Mouse (Mus musculus): ENCODE measurements around the gene Tekt4. TPM values are rescaled to one million over a fixed set of nuclear protein-coding genes. Genes with fewer than 3 reads are reported as not detected.

The Tekt4 gene
- polyA plus RNA-seq, 1 experiment: 0.15 TPM

DNA sequence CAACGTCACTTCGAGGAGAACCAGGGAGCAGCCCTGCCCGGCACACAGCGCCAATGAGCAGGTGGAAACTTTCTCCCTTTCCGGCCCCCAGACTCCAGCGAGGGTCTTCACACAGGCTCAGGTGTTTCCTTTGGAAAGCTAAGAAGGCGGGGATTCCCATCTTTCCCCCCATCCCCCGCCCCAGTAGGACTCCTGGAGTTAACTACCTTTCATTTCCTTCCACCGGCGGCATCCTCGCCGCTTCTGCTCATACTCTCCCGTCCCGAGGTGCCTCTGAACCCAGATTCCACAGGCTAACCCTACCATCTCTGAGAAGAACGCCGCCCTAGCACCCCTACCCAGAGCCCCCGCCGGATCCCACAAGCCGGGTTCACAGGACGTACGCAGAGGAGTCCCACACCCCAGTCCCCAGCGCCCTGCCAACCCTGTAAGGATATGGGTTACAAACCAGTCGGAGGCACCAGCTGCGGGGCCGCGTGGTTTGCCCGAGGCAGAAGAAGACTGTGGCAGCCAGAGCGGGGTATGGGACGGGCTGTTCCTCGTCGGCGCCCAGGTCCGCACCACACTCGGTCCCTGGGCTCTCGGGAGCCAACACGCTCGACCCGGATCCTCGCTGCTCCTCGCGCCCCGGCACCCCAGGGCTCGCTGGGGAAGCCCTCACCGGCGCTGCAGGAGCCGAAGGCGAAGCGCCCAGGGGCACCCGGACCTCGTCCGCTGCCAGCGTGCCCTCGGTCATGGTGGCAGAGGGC is 21.8 kb upstream of the Tekt4 start:
- DNase-seq (ENCODE audit: low spot score): no peak

DNA sequence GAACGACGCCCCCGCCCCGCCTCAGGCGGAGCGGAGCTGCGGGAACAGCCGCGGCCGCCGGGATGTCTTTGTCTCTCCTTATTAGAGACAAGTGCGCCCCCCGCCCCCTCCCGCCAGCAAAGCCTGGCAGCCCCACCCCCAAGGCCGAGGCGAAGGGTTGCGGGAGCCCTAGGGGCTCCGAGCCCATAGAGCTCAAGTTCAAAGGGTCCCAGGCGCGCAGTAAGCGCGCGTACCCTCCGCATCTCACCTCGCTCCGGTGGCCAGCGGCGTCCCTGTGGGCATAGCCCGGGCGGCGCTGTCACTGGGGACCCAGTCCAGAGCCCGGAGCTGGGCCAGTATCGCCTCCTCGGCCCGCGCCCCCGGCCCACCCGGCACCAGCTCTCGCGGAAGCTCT is 21.2 kb upstream of the Tekt4 start:
- DNase-seq (ENCODE audit: low spot score): no peak

DNA sequence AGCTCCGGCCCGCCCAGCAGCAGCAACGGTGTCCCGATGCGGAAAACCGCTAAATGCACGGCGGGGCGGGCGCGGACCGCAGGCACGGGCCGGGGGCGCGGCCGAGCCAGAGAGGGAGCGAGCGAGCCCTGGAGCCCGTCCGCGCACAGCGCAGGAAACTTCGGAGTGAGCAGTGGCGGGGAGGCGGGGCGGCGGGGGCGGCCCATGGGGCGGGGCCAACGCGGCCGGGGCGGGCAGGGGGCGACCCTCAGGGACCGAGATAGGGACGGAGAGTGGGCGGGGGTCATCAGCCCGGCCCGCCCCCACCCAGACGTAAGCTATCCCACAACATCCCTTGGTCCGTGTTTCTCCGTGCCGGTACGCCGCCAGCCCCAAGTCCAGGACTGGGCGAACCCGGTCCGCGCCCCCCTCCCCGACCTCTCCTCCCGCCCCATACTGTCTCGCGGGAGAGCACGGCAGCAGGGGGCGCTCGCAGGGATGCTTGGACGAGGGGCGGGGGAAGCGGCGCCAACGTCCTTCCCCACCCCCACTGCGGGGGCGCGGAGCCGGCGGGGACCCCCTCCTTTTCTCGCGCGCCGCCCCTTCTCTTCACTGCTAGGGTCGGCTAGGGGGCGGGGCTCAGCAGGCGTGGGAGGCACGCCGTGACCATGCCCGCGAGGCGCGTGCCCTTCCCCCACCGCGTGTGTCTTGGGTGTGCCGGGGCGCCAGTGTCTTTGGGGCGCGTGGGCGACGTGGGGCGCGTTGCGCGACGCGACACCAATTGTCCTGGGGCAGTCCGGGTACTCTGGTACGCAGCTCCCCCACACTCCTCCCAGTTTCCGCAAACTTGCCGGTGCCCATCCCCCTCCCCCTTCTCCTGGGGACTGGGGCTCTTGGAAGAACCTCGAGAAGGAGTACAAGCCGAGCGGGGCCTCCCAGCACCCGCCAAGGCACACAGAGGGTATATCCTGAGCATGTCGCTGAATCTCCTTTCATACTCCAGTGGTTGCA is 20.5 kb upstream of the Tekt4 start, which contains the start of gene Cacna1h:
TSS of gene Cacna1h (minus strand) at position 167 of the 990 bp plus-strand sequence.
- DNase-seq (ENCODE audit: low spot score): peak; percentile 54

DNA sequence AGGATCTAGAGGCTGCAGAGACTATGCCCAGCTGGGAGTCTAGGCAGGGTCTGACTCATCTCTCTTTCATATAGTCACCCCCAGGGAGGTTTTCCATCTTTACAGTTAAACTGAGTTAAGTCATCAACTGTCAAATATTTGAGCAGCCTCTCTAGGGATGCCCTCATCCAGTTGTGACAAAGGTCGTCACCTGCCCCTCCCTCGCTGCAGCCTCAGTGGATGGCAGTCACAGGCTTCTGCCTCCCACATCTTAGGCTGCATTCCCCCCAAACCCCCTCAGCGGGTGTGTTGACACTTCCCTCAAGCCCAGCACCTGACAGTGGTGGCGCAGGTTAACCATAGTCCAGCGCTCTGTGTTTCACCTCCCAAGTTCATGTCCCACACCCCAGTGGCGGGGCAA is 13.0 kb upstream of the Tekt4 start:
- DNase-seq (ENCODE audit: low spot score): no peak

DNA sequence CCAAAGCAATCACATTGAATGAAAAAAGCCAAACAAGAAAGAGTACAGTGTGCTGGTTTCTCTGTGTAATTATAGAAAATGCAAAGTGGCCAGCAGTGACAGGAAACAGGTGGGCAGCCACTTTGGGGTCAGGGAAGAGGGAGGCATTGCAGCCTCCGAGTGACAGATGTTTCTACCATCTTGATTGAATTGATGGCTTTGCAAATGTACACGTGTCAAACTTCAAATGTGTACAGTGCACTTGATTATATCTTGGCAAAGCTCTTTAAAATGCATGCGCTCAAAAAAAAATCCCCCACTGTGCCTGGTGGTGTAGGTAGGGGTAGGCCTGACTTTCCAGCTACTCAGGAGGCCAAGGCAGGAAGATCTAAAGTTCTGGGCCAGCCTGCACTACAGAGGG is 11.5 kb upstream of the Tekt4 start:
- no peak for DNase-seq (ENCODE audit: low spot score)

DNA sequence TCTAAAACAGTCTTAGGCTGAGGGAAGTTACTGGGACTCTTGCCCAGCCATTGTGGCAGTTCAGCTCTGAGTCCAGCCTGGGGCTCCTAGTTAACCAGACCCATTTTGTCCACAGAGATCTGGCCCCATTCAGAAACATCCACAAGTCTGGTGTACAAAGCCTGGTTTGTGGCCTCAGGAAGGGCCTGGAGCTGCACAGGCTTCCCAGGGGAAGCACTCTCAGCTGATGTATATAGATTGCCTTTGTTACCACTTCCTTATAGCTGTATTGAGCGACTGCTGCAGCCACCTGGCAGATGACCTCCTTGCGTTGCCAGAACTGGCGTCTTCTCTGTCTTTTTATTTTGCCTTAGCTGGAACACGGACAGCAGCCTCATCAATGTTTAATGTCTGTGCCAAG is 9.3 kb upstream of the Tekt4 start:
- DNase-seq (ENCODE audit: low spot score): no peak

DNA sequence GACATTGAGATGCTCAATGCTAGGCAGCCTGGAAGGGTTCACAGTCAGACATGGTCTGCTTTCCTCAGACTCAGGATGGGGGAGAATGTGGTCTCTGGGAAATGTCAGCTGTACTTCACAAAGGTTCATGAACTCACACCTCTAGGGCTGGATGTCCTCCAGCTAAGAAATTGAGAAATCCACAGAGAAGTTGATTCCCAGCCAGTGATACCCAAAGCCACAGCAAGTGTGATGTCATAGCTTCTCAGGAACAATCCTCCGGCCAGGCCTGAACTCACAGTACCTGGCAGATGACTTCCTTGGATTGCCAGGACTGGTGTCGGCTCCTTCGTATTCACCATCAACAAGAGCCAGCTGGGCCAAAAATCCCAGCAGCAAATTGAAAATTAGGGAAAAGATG is 8.6 kb upstream of the Tekt4 start:
- DNase-seq (ENCODE audit: low spot score): no peak

DNA sequence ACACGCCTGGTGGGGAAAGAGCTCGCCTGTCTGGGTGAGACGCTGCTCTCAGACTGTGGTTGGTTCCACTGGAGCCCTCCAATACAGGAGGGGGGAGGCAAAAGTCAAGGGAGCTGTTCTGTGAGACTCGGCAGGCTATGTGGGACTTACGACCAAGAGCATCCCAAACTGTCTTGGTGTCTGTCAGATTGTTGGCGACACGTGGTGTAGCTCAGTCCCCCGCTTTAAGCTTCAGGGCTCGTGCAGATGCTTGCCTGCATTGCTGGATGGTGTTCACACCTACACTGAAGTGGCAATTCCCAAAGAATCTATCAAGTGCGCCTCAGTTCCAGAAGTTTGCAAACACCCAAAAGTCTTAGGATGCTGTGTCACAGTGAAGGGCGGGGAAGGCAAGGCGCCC is 6.5 kb upstream of the Tekt4 start:
- no peak for DNase-seq (ENCODE audit: low spot score)

DNA sequence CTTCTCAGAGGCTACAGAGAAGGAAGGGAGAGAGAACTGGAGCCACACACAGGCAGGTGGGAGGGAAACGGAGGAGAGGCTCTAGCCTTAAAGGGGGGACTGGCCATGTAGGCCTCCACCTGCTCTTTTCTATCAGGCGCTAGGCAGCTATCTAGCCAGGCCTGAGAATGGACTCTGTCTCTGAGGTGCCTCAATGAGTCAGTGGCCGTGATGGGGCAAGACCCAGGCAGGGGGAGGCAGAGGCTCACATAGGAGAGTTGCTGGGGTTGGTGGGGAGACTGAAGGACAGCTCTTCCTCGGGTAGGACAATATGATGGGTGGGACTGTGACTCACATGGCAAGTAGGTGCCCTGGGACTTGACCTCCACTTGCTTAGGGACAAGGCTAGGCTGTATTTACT is 4.1 kb upstream of the Tekt4 start:
- DNase-seq (ENCODE audit: low spot score): no peak

DNA sequence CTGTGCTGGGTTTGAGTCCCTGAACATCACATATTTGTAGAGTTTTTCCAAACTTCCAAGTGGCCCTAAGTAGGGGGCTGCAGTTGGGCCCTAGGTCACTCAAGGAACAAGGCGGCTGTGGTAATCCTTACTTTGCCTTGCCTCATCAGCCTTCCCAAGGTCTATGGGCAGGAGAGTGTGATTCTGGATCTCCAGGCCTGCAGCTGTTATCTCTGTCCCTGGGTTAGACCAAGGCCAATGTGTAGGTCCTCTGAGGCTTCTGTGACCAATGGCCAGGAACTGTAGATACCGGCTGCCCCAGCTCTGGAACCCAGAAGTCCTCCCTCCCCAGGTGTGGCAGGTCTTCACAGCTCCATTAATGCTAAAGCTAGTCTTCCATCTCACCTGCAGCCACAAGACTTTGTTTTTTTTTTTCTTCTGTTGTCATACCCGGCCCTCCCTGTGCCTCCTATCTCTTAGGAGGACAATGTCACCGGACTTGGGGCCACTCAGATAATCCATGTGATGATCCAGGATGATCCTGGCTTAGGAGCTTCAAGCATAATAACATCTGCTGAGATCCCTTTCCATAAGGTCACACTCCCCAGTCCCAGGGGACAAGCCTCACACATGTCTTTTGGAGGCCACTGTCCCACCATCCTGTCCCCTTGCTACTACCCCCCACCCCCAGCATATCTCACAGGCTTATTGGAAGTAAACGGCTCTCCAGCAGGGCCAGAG is 2.0 kb upstream of the Tekt4 start:
- DNase-seq (ENCODE audit: low spot score): no peak

DNA sequence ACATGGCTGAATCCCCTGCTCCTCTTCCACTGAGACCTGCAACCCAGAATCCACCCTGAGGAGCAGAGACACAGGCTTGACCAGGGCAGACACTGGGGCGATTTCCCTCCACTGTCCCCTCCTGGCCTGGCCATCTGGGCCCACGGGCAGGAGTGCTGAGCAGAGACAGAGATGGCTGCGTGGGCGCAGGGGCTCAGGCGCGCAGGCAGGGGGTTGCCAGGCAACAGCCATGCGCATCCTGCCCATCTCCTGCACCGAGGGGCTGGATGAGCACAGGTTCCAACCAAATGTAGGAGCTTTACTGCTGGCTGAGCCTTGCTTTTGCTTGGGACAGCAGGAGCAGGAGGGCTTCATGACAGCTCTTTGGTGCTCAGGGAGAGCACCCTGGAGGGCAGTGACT is 2.1 kb downstream of the Tekt4 start:
- DNase-seq (ENCODE audit: low spot score): no peak

DNA sequence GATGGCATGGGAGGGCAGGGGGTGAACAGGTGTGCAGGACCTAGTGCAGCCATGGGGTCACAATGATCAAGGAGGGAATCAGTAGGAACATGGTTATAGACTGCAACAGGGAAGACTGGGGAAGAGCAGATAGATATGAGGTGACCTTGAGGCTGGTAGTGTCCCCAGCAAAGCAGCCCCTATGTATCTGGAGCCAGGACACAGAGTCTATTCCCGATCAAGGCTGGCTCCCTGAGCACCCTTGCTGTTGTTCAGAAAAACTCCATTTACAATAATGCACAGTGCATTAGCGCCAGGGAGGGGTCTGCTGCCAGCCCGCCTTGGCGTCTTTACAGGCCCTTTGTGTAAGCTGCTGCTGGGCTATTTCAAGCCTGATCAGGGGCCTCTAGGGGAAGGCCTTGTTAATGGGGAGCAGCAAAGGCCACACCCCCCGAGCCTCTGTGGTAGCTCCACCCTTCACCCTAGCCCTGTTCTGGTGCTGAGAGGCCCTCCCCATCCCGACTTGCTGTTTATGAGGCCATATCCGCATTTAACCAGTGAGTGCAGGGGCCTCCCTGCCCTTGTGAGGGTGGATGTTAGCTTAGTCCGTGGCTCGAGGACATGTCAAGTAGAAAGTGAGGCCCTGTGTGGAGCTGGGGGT is 7.9 kb downstream of the Tekt4 start:
- DNase-seq (ENCODE audit: low spot score): no peak

DNA sequence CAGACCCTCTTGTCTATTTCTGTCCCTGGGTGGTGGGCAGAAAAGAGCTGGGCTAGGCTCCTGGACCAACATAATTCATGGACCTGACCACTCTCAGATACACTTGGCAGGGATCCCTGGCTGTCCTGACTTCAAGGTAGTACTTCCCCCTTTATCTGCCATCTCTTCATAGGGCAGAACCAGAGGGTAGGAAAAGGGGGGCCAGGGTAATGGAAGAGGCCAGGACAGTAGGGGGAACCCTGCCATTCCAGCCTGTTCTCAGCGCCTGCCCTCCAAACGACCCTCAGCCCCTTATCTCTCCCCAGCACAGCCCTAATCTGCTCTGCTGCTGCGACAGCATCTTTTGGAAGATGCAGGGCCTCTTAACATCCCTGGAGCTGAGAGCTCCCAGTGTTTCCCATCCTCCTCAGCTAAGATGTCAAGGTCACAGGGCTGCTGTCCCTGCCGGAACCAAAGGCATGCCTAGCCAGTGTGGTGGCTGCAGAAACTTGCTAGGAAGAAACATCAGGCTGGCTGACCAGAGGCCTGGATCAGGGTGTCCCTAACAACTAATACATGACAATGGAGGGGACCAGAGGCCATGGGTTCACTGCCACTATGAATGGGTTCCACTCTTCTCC is 9.0 kb downstream of the Tekt4 start:
- DNase-seq (ENCODE audit: low spot score): no peak

DNA sequence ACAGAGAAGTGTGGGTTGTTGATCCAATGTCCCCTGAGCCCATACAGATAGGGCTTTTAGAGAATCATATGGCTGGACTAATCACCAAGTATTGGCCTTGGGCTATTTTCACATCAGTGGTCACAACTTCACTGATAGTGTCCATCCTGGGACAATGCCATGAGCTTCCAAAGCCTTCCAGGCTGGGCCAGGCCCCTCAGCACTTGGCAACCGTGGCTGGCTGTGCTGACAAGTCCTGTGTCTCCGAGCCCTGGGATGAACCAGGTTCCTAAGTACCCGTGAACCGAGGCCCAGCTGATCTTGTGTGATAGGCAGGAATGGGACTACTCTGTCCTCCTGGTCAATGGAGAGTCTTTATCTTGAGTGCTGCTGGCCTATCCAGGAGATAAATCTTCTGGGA is 9.7 kb downstream of the Tekt4 start:
- no peak for DNase-seq (ENCODE audit: low spot score)

DNA sequence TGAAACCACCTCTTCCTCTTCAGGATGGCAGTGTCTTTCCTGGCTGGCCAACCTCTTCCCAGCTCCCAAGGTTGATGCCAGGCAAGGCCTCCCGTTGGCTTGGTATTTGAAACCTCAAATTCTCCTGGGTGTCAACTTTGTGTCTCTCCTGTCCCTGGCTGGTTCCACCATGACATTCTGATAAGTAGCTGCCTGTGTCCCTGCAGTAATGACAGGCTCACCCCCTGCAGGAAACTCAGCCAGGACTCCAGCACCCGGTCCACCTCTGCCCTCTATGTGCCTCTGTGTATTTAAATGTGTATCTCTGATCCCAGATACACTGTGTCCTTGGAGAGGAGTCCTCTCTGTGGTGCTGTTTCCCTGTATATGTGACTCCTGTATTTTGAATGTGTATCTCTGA is 11.8 kb downstream of the Tekt4 start:
- no peak for DNase-seq (ENCODE audit: low spot score)

DNA sequence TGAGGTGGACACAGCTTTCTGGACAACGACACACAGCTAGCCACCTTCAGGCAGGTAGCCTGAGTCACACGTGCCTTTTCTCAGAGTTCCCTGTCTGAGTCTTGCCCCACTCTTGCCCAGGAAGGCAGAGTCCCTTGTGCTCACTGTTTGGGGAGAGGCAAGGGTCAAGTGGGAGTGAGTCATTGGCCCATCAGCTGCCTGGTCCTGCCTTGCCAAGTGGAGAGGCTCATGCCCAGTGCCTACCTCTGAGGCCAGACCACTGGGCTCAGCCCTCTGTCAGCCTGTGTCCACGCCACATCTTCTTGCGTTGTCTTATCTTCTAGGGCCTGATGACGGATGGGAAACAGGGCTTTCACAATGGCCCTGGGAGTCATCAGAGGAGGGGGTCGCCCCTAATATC is 13.4 kb downstream of the Tekt4 start:
- no peak for DNase-seq (ENCODE audit: low spot score)

DNA sequence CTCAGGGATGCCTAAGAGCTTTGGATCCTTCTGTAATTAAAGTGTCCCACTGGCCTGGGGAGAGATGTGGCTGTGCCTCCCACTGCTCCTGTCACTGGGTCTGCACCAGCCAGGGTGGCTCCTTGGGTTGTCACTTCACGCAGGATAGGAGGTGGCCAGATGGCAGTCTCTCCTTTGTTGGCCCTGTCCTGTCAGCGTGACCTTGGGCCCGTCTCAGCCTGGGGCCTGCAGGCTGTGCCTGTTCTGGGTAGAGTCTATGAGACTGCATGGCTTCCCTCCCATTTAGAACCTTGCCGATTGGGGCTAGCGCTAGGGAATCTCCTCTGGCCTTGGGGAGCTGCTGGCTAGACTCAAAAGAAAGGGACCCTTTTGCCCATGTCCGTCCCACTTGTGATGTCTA is 13.9 kb downstream of the Tekt4 start:
- DNase-seq (ENCODE audit: low spot score): no peak

DNA sequence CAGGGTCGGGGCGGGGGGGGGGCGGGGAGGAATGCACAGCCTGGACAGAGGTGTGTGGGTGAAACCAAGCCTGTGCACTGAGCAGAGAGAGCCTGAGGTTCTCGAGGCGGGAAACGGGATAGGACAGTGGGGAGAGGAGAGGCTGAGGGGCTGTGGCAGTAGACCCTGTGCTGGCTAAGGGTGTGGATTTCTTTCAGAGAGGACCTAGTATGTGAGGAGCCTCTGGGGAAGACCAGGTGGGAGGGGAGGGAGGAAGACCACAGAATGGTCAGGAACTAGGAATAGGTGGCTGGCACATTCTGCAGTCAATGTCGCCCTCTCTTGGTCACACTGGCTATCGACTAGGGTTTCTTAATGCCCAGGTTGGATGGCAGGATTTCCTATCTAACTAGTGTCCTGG is 15.4 kb downstream of the Tekt4 start:
- peak; percentile 42 for DNase-seq (ENCODE audit: low spot score)

DNA sequence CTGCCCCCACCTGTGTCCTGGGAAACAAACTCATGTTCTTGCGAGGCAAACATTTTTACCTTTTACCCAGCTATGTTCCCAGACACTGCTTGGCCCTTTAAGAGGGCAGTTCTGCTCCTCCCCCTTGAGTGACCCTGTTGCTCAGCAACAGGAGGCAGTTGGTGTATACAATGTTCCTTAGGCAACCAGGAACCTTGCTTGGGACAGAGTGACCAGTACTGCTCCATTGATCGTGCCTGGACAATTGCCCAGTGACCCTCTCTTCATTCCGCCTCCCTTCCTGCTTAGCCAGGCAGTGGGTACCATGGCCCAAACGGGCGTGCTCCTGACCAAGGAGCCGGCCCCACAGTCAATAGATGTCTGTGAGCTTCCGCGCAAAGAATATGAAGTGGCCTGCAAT is 17.0 kb downstream of the Tekt4 start:
- DNase-seq (ENCODE audit: low spot score): no peak

DNA sequence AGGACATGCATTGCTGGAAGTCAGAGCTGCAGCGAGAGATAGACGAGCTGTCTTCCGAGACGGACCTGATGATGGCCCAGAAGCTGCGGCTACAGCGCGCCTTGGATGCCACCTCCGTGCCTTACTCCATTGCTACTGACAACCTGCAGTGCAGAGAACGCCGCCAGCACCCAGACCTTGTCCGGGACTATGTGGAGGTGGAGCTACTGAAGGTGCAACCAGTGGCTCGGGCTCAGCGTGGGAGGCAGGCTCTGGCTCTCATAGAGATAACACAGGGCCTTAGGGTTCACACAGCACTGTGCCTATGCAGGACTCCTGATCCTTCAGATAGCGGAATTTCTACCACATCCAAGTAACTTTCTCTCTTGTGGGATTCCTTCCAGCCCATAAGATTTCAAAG is 17.6 kb downstream of the Tekt4 start:
- no peak for DNase-seq (ENCODE audit: low spot score)

DNA sequence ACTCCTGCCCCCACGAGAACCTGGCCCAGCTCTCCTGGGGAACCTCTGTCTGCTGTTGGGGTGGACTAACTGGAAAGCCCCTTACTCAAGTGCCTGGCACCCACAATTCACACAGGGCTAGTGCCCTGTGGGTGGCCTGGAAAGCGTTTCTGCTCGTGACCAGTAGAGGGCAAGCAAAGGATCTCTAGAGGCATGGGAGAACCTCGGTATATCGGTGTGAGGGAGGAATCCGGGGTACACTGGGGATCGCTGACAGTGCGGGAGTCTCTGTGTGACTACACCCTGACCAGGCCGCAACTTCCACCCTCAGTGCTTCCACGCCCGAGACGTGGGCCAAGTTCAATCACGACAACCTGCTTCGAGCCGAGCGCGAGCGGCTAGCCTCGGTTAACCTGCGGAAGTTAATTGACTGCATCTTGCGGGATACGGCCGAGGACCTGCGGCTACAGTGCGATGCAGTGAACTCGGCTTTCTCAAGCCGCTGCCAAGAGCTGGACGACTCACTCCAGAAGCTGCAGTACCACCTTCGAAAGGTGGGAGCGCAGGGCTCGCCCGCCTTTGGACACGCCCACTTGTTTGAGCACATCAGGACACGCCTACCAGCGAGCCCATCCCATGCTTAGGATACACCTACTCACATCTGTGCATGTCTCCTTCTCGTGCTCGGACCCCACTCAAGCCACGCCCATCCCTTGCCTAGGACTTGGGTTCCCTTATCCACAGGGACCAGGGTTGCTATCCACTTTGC is 20.1 kb downstream of the Tekt4 start:
- DNase-seq (ENCODE audit: low spot score): peak; percentile 40
